Mouse (Mus musculus) hindbrain, embryonic 15.5 days (tissue): Measurements from ENCODE around the gene Pgls. TPM values are rescaled to one million over a fixed set of nuclear protein-coding genes. Genes with fewer than 3 reads are reported as not detected.

Experiments used
- ATAC-seq: fragments of 200-750 bp; cut with Nextera tagmentation; 2 replicates; pipeline ENCODE4 v1.8.0; 2017; ENCODE audit warnings: low read depth, moderate number of reproducible peaks, moderate TSS enrichment; ENCODE audit not compliant: low FRiP score
- H3K27ac ChIP-seq: fragments of 300-500 bp; sonication (generic); replicated peaks from 2 replicates; pipeline ENCODE4 v1.5.1; 2015; ENCODE audit warnings: mild to moderate bottlenecking, inconsistent platforms
- H3K27me3 ChIP-seq: fragments of 300-500 bp; sonication (generic); 2 replicates; pipeline ENCODE4 v1.6.1; 2015; ENCODE audit warnings: control low read depth, inconsistent platforms
- H3K36me3 ChIP-seq: fragments of 300-500 bp; sonication (generic); 2 replicates; pipeline ENCODE4 v1.6.1; 2015; ENCODE audit warnings: control low read depth, inconsistent platforms
- H3K4me1 ChIP-seq: fragments of 300-500 bp; sonication (generic); replicated peaks from 2 replicates; pipeline ENCODE4 v1.6.1; 2015; ENCODE audit warnings: control low read depth, inconsistent platforms
- H3K4me2 ChIP-seq: fragments of 300-500 bp; sonication (generic); 2 replicates; pipeline ENCODE4 v1.6.1; 2015; ENCODE audit warnings: moderate library complexity, mild to moderate bottlenecking, inconsistent platforms
- H3K4me3 ChIP-seq: fragments of 300-500 bp; sonication (generic); 2 replicates; pipeline ENCODE4 v1.5.1; 2015; ENCODE audit warnings: mild to moderate bottlenecking, inconsistent platforms
- H3K9ac ChIP-seq: fragments of 300-500 bp; sonication (generic); 2 replicates; pipeline ENCODE4 v1.6.1; 2015; ENCODE audit warnings: inconsistent platforms
- H3K9me3 ChIP-seq: fragments of 300-500 bp; sonication (generic); 2 replicates; pipeline ENCODE4 v1.6.1; 2016; ENCODE audit warnings: control low read depth, inconsistent platforms
- WGBS: fragments of 180-500 bp; shearing (Covaris S2); methylation state at CpG from one replicate; pipeline ENCODE4 v1.1.7; 2015; 5-methylcytosine and 5-hydroxymethylcytosine counted together
- polyA plus RNA-seq: library from polyadenylated mRNA; unstranded; fragments of >200 nt; fragmentation: Nextera tagmentation; extraction: Ambion mirVana; gene quantifications from 2 replicates; pipeline ENCODE4 v1.2.1, GENCODE M21; 2015

Pgls gene
- 224 and 233 TPM in 2 replicates for polyA plus RNA-seq

DNA sequence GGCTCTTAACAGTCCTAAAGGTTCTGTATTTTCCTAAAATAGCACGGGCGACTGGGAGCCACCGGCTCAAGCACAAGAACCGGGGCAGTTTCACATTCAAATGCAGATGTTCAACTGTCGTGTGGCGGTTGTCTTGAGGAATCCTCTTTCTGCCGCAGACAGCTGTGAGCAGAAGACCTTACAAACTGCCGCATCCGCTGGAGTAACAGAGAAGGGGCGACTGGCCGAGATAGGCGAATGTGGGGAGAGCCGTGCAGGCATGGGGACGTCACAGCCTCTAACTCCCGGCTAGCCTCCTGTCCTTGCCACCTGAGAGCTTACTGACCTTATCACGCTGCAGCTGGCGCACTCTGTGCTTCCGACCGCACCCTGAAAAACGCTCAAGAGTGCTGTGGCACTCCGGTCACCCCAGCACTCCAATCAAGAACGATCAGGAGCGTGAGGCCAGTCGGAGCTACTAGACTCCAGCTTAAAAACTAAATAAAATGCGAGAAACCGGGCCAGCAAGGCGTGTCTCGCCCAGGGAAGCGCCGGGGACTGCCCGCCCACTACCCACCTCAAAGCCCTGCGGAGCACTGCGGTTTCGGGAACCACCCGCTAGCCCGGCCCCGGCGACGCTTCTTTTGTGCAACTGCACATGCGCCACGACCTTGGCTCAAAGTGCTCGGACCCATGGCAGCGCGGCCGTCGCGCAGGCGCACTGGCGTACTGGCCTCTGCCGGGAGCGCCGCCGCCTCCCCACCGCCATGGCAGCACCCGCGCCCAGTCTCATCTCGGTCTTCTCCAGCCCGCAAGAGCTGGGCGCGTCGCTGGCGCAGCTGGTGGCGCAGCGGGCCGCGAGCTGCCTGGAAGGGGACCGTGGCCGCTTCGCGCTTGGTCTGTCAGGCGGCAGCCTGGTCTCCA is at the start of gene Pgls:
Gene Pgls, plus strand, starts transcription at position 706 of the 903 bp plus-strand sequence.
- Histone ChIP-seq H3K9ac (peak within 1 kb of the TSS; percentile 94), H3K9me3 (no peaks in the 10 kb centered on the region), H3K36me3 (peaks cover under 1% of the 10 kb centered on the region; the same call in 1 of the 2 replicates), H3K27ac (peak within 1 kb of the TSS; percentile 99), H3K4me3 (peak within 1 kb of the TSS; percentile 83), H3K27me3 (no peaks in the 10 kb centered on the region), H3K4me2 (peak within 1 kb of the TSS; percentile 97), H3K4me1 (peaks cover 34% of the 10 kb centered on the region)
- peak; percentile 87 for ATAC-seq
- under 1% methylated on average over 71 of the region's 71 CpGs for WGBS

DNA sequence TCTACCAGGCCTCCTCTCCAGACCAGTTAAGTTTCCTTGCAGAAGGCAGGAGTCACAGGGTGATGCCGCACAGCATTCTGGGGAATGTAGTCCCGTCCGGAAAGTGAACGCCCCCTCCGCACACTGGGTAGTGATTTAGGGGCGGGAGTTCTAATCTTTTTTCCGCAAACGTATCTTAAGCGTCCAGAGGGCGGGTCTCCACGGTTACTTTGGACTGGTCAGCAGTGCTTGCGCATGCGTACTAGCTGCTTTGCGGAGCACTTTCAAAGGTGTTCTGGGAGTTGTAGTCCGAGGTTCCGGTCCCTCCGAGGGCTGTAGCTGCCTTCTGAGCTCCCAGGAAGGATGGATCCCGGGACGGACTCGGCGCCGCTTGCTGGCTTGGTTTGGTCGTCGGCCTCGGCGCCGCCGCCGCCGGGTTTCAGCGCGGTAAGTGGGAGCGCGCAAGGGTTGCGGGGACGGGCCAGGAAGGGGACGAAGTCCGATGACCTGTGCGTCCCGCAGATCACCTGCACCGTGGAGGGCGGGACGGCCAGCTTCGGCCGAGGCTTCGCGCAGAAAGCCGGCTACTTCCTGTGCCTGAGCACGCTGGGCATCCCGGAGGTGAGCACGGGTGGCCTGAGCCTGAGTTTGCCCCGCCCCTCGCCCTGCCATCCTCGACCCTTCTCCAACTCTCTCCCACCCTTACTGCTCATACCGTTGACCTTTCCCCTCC is 49.2 kb upstream of the Pgls start, which contains the start of gene Mvb12a:
Gene Mvb12a, plus strand, starts transcription at position 291 of the 712 bp plus-strand sequence.
- H3K9me3 ChIP-seq, result no peaks in the 10 kb centered on the region
- peaks cover 14% of the 10 kb centered on the region for H3K36me3 ChIP-seq
- H3K9ac ChIP-seq, result peak within 1 kb of the TSS; percentile 70
- peak within 1 kb of the TSS; percentile 75 for H3K4me3 ChIP-seq
- peaks cover 3% of the 10 kb centered on the region; the same call in 1 of the 2 replicates for H3K27me3 ChIP-seq
- peaks cover 10% of the 10 kb centered on the region for H3K4me1 ChIP-seq
- H3K27ac ChIP-seq, result peak within 1 kb of the TSS; percentile 69
- ATAC-seq, result peak; percentile 97
- WGBS, result under 1% methylated on average over 55 of the region's 55 CpGs
- H3K4me2 ChIP-seq, result peak within 1 kb of the TSS; percentile 55

DNA sequence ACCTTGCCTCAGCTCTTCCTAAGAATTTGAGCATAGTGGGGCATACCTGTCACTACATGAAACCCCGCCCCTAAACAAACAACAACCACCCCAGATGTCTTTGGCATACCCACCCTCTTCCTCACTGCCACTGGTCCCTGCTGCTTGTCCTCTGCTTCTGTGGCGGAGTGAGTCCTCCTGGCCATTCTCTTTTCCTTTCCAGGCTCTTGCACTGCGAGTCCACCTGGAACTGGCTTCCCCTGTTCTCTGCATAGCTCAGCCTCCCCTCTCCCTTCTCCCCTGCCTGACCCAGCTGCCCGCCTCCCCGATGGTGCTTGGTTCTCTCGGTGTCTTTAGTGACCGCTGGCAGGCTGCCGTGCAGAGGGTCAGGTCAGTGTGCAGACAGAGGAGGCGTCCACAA is 48.2 kb upstream of the Pgls start:
- no peak for ATAC-seq
- Histone ChIP-seq H3K9ac (peak overlapping the region; percentile 70; the same call in 1 of the 2 replicates), H3K36me3 (peaks cover 18% of the 10 kb centered on the region), H3K27me3 (no peaks in the 10 kb centered on the region), H3K9me3 (no peaks in the 10 kb centered on the region), H3K27ac (no peak overlapping the region), H3K4me2 (peak overlapping the region; percentile 55), H3K4me3 (peak overlapping the region; percentile 75), H3K4me1 (peaks cover 10% of the 10 kb centered on the region)
- 86% methylated on average over 9 of the region's 9 CpGs for WGBS

DNA sequence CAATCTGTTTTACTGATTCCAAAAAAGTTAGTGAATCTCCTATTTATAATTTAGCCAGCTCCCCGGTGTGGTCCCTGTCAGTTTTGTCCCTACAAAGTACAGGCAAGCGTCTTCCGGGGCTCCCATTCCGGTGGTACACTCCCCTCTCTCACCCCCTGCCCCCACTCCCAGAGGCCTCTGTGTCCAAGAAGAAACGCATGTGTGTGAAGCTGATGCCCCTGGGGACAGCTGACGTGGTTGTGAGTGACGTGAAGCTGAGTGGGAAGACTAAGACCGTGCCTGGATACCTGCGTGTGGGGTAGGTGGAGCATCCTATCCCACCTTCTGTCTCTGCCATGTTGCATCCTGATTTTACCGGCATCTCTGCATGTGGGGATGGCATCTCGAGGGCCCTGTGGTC is 46.9 kb upstream of the Pgls start:
- H3K4me2 ChIP-seq, result no peak overlapping the region
- H3K4me3 ChIP-seq, result no peak overlapping the region
- no peak overlapping the region for H3K27ac ChIP-seq
- H3K36me3 ChIP-seq, result peaks cover 18% of the 10 kb centered on the region
- H3K9ac ChIP-seq, result no peak overlapping the region
- ATAC-seq, result no peak
- H3K4me1 ChIP-seq, result peaks cover 10% of the 10 kb centered on the region
- 92% methylated on average over 11 of the region's 11 CpGs for WGBS
- no peaks in the 10 kb centered on the region for H3K27me3 ChIP-seq
- H3K9me3 ChIP-seq, result no peaks in the 10 kb centered on the region

DNA sequence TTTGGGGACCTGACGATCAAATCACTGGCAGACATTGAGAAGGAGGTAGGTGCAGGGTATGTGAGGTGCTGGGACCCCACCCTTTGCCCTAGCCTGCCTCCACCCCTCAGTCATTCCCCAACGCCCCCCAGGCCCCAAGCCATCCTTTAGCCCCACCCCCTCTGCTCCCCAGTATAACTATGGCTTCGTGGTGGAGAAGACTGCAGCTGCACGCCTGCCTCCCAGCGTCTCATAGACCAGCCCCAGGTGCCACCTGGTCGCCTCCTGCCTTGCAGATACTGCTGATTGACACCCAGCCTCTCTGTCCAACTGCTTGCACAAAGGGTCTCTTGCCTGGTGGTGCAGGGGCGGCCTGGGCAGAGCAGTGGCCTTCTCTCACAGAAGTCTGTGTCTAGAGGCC is 44.4 kb upstream of the Pgls start:
- Histone ChIP-seq H3K27me3 (no peaks in the 10 kb centered on the region), H3K9ac (no peak overlapping the region), H3K4me2 (no peak overlapping the region), H3K4me1 (peaks cover 10% of the 10 kb centered on the region), H3K36me3 (peaks cover 18% of the 10 kb centered on the region), H3K9me3 (no peaks in the 10 kb centered on the region), H3K27ac (no peak overlapping the region), H3K4me3 (no peak overlapping the region)
- no peak for ATAC-seq
- WGBS, result 89% methylated on average over 7 of the region's 7 CpGs

DNA sequence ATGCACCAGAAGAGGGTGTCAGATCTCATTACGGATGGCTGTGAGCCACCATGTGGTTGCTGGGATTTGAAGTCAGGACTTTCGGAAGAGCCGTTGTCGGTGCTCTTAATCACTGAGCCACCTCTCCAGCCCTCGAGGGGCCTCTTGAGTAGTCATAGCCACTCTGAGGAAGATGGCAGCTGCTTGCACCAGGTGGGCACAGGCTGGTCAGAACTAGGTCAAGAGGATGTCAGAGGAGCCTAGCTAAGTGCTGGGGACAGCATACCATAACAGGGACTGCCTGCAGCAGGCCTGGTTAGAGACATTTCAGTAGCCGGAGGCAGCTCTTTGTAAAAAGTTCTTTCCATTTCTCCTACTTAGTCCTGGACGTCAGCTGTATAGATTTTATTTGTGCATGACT is 41.2 kb upstream of the Pgls start:
- Histone ChIP-seq H3K27me3 (0 out of 2 replicates have a peak, but pooled peaks cover 4% of the 10 kb centered on the region), H3K36me3 (peaks cover 15% of the 10 kb centered on the region), H3K4me1 (no peaks in the 10 kb centered on the region), H3K4me3 (no peak overlapping the region), H3K27ac (no peak overlapping the region), H3K9me3 (no peaks in the 10 kb centered on the region), H3K4me2 (no peak overlapping the region), H3K9ac (no peak overlapping the region)
- 70% methylated on average over 7 of the region's 7 CpGs for WGBS
- ATAC-seq, result no peak

DNA sequence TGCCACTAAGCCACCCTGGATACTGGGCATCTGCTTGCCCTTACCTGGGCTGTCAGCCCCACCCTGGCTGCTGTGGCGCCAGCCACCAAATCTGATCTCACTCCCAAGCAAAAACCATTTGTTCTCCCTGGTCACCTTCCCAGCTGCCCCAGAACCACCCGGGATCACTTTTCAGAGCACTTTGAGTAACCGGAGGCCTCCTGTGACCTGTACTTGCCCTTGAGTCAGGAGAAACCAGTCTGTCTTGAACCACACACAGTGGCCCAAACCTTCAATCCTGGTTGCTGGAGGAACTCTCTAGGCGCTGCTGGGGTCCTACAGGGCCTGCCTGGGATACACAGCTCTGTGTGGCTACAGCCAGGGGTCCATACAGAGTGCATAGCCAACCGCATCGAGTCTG is 39.2 kb upstream of the Pgls start:
- WGBS, result 70% methylated on average over 6 of the region's 6 CpGs
- Histone ChIP-seq H3K27ac (no peak overlapping the region), H3K4me2 (no peak overlapping the region), H3K36me3 (peaks cover 5% of the 10 kb centered on the region; the same call in 1 of the 2 replicates), H3K27me3 (peaks cover 24% of the 10 kb centered on the region), H3K4me1 (no peaks in the 10 kb centered on the region), H3K9ac (no peak overlapping the region), H3K4me3 (no peak overlapping the region), H3K9me3 (no peaks in the 10 kb centered on the region)
- no peak for ATAC-seq

DNA sequence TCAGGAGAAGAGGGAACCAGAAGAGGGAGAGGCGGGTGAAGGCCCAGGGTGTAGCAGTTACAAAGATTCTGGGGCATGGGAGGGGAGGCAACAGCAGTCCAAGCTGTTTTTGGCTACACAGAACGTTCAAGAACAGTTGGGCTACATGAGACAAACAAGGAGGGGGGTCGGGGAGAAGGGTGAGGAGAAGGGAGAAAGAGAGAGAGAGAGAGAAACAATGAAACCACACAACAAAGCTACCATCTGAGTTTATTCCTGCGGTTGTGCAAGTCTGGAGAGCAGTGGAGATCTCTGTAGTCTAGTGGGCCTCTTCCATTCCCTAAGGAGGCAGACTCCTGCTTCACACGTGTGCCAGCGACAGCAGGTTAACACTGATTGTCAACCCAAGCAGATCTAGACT is 38.0 kb upstream of the Pgls start:
- no peaks in the 10 kb centered on the region for H3K36me3 ChIP-seq
- ATAC-seq, result no peak
- WGBS, result 68% methylated on average over 6 of the region's 6 CpGs
- H3K4me1 ChIP-seq, result peaks cover 9% of the 10 kb centered on the region
- H3K27me3 ChIP-seq, result peaks cover 36% of the 10 kb centered on the region
- no peak overlapping the region for H3K9ac ChIP-seq
- H3K4me2 ChIP-seq, result no peak overlapping the region
- no peak overlapping the region for H3K27ac ChIP-seq
- no peaks in the 10 kb centered on the region for H3K9me3 ChIP-seq
- H3K4me3 ChIP-seq, result no peak overlapping the region

DNA sequence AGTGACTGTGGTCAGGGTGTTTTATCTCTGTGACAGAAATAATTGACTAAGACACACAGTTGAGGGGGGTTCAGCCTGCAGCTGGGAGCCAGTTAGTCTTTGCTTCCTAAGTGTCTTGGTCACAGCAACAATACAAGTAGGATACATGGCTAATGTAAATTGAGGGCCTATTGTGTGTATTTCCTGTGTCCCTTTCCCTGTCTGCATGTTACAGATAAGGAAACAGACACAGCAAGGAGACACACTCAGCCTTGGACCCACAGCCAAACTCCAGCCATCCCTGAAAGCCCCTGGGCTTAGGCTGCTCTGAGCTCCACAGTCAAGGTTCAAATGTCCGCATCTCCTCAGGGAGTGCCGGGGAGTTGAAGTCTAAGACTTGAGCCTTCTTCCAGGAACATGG is 37.3 kb upstream of the Pgls start:
- no peak overlapping the region for H3K9ac ChIP-seq
- no peaks in the 10 kb centered on the region for H3K9me3 ChIP-seq
- H3K4me3 ChIP-seq, result no peak overlapping the region
- H3K4me1 ChIP-seq, result peaks cover 11% of the 10 kb centered on the region
- no peak for ATAC-seq
- no peak overlapping the region for H3K27ac ChIP-seq
- no peak overlapping the region for H3K4me2 ChIP-seq
- H3K36me3 ChIP-seq, result no peaks in the 10 kb centered on the region
- WGBS, result 81% methylated on average over 2 of the region's 2 CpGs
- H3K27me3 ChIP-seq, result peaks cover 42% of the 10 kb centered on the region

DNA sequence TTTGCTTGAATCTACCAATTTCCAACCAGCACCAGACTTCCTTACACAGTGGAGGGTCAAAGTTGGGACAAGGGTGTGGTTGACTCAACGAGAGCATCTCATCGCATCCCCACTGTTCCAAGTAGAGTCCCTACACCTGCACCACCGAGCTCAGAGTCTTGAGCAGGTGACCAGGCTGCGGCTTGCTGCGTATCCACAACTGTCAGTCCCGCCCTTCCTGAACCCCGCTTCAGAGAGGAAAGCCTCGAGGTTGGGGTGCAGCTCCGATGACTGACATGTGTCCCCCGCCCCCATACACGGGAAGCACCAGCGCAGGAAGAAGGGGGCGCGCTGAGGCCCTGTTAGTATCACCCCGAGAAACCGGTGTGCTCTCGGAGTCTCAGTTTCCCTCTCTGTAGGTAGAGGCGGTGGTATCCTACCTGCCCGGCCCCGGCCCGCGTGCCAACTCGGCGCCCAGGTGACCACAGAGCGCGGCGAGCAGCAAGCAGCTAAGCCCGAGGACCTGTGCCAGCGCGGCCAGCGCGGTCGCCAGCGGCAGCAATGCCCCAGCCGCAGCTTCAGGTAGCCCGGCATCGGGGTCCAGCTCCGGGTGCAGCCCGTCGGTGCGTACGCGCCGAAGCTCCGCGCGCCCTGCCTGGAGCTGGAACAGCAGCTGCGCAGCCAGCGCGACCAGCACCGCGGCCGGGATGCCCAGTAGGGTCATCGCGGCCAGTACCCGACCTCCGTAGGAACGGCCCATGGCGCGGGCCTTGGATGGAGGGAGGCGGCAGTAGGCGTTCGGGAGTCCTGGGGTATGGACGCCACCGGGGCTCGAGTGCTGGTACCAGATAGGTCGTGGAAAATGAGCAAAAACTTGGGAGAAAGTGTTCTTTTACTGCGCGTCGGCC is 33.7 kb upstream of the Pgls start, which contains the start of gene Tmem221:
Gene Tmem221, minus strand, starts transcription at position 801 of the 887 bp plus-strand sequence.
- Histone ChIP-seq H3K36me3 (no peaks in the 10 kb centered on the region), H3K27ac (no peak within 1 kb of the TSS), H3K9me3 (no peaks in the 10 kb centered on the region), H3K4me2 (peak within 1 kb of the TSS; percentile 46), H3K9ac (no peak within 1 kb of the TSS), H3K4me1 (peaks cover 20% of the 10 kb centered on the region), H3K4me3 (peak within 1 kb of the TSS; percentile 25), H3K27me3 (peaks cover 79% of the 10 kb centered on the region)
- WGBS, result 4% methylated on average over 70 of the region's 70 CpGs
- ATAC-seq, result no peak

DNA sequence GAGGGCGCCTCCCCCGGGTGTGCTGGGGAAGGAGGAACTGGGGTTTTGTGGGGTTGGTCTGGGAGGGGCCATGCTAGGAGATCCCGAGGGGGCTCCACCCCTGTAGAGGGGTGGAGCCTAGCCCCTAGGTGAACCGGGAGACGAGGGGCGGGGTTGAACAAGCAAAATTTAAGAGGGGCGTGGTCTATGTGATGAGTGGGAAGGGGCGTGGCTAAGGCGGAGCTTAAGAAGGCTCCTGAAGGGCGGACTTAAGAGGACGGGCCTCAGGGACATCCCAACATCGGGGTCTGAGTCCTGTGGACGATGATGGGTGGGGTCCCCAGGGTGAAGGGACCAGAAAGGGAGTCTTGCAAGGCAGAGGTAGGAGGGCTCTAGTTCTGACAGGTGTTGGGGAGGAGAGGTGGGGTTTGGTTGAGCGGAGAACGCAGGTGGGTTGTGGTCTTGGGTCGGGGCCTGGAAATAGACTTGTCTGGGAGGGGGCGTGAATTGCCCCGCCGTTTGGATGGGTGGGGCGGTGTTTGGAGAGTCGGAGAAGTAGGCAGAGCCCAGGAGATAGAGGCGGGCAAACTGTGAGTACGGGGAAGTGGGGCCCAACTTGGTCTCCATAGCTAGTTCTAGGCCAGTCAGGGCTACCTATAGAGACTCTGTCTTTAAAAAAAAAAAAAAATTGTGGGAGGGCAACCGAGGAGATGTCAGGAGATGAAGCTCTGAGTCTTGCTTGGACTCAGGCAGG is 32.9 kb upstream of the Pgls start:
- 4% methylated on average over 24 of the region's 24 CpGs for WGBS
- Histone ChIP-seq H3K4me3 (peak overlapping the region; percentile 25), H3K9me3 (no peaks in the 10 kb centered on the region; the same call in 1 of the 2 replicates), H3K4me2 (peak overlapping the region; percentile 46), H3K4me1 (peaks cover 20% of the 10 kb centered on the region), H3K9ac (no peak overlapping the region), H3K36me3 (no peaks in the 10 kb centered on the region), H3K27ac (no peak overlapping the region), H3K27me3 (peaks cover 84% of the 10 kb centered on the region)
- no peak for ATAC-seq
